ENCODE assay signal across 7 mouse cellular contexts in the genomic region with DNA sequence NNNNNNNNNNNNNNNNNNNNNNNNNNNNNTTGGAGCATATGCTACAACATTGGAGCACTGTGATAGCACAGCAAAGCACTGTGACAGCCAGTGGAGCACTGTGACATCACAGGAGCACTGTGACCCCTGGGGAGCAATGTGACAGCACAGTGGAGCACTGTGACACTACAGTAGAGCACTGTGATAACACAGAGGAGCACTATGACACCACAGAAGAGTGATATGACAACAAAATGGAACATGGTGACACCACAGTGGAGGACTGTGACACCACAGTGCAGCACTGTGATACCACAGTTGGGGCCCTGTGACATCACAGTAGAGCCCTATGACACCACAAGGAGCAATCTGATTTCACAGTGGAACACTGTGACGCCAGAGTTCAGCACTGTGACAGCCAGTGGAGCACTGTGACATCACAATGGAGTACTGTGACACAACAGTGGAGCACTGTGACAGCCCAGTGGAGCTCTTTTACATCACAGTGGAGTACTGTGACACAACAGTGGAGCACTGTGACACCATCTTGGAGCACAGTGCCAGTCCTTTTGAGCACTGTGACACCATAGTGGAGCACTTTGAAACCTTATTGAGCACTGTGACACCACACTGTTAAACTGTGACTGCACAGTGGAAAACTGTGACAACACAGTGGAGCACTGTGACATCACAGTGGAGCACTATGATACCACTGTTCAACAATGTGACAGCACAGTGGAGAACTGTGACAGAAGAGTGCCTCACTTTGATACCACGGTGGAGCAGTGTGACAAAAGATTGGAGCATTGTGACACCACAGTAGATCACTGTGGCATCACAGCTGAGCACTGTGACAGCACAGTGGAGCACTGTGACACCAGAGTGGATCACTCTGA.
DNase-seq lines count a peak whose midpoint lies in the region; ATAC-seq lines count a peak whose summit lies in the region.

No protein-coding gene starts in this region.

- no peak for DNase-seq in lung, postnatal 25 days (ENCODE audit: low spot score)
- DNase-seq in right cerebral cortex, postnatal 14 days: no peak
- no peak for DNase-seq in embryo, embryonic 9.5 days (ENCODE audit: extremely low spot score)

- ATAC-seq in lung, embryonic 16.5 days (ENCODE audit: low read depth): peak; percentile 37; the same call in 1 of the 2 replicates
- peak; percentile 36 for ATAC-seq in forebrain, embryonic 16.5 days
- ATAC-seq in intestine, embryonic 15.5 days: peak; percentile 49; the same call in 1 of the 2 replicates
- ATAC-seq in midbrain, embryonic 16.5 days: 0 out of 2 replicates have a peak, but pooled peaks have one; percentile 44

- H3K36me3 ChIP-seq in lung, embryonic 16.5 days (ENCODE audit: control insufficient read depth, insufficient read depth, low read length): no peaks in the 10 kb centered on the region
- H3K36me3 ChIP-seq in forebrain, embryonic 16.5 days (ENCODE audit: control insufficient read depth, insufficient read depth): no peaks in the 10 kb centered on the region
- H3K36me3 ChIP-seq in intestine, embryonic 15.5 days: no peaks in the 10 kb centered on the region
- no peaks in the 10 kb centered on the region for H3K36me3 ChIP-seq in midbrain, embryonic 16.5 days (ENCODE audit: control insufficient read depth, insufficient read depth, low read length)

- no peak overlapping the region for H3K9ac ChIP-seq in lung, embryonic 16.5 days (ENCODE audit: low read length)
- no peak overlapping the region for H3K9ac ChIP-seq in forebrain, embryonic 16.5 days (replicated peaks; ENCODE audit: low read depth, low read length)
- no peak overlapping the region for H3K9ac ChIP-seq in intestine, embryonic 15.5 days
- no peak overlapping the region for H3K9ac ChIP-seq in midbrain, embryonic 16.5 days (ENCODE audit: low read depth, low read length)

- no peak overlapping the region for H3K4me3 ChIP-seq in lung, embryonic 16.5 days (ENCODE audit: low read length)
- H3K4me3 ChIP-seq in forebrain, embryonic 16.5 days (replicated peaks; ENCODE audit: low read length): no peak overlapping the region
- no peak overlapping the region for H3K4me3 ChIP-seq in intestine, embryonic 15.5 days (replicated peaks)
- H3K4me3 ChIP-seq in midbrain, embryonic 16.5 days (ENCODE audit: low read depth, low read length): no peak overlapping the region

- 44% methylated on average over 2 of the region's 2 CpGs for WGBS in lung, embryonic 16.5 days
- 54% methylated on average over 2 of the region's 2 CpGs for WGBS in forebrain, embryonic 16.5 days
- WGBS in intestine, embryonic 15.5 days: 46% methylated on average over 2 of the region's 2 CpGs
- WGBS in midbrain, embryonic 16.5 days: 57% methylated on average over 2 of the region's 2 CpGs

- H3K9me3 ChIP-seq in lung, embryonic 16.5 days (ENCODE audit: control insufficient read depth, low read length): peaks cover 41% of the 10 kb centered on the region
- peaks cover 54% of the 10 kb centered on the region for H3K9me3 ChIP-seq in forebrain, embryonic 16.5 days (ENCODE audit: control insufficient read depth, low read length)
- H3K9me3 ChIP-seq in intestine, embryonic 15.5 days: 0 out of 2 replicates have a peak, but pooled peaks cover 17% of the 10 kb centered on the region
- H3K9me3 ChIP-seq in midbrain, embryonic 16.5 days (replicated peaks; ENCODE audit: control insufficient read depth, low read length, poor library complexity, severe bottlenecking): peaks cover 54% of the 10 kb centered on the region

- no peaks in the 10 kb centered on the region for H3K4me1 ChIP-seq in lung, embryonic 16.5 days (replicated peaks; ENCODE audit: control insufficient read depth, insufficient read depth, low read length)
- no peaks in the 10 kb centered on the region for H3K4me1 ChIP-seq in forebrain, embryonic 16.5 days (replicated peaks; ENCODE audit: control insufficient read depth, insufficient read depth, low read length)
- no peaks in the 10 kb centered on the region for H3K4me1 ChIP-seq in intestine, embryonic 15.5 days (replicated peaks)
- H3K4me1 ChIP-seq in midbrain, embryonic 16.5 days (ENCODE audit: control insufficient read depth, insufficient read depth, low read length): no peaks in the 10 kb centered on the region

- H3K27me3 ChIP-seq in lung, embryonic 16.5 days (ENCODE audit: control insufficient read depth, insufficient read depth, low read depth, low read length): no peaks in the 10 kb centered on the region
- no peaks in the 10 kb centered on the region for H3K27me3 ChIP-seq in forebrain, embryonic 16.5 days (replicated peaks; ENCODE audit: control insufficient read depth, insufficient read depth, low read length)
- H3K27me3 ChIP-seq in intestine, embryonic 15.5 days (replicated peaks): no peaks in the 10 kb centered on the region
- H3K27me3 ChIP-seq in midbrain, embryonic 16.5 days (ENCODE audit: control insufficient read depth, insufficient read depth, low read depth, low read length): no peaks in the 10 kb centered on the region

- H3K4me2 ChIP-seq in lung, embryonic 16.5 days (ENCODE audit: low read depth, low read length): no peak overlapping the region
- no peak overlapping the region for H3K4me2 ChIP-seq in forebrain, embryonic 16.5 days (ENCODE audit: low read length)
- no peak overlapping the region for H3K4me2 ChIP-seq in intestine, embryonic 15.5 days (replicated peaks)
- no peak overlapping the region for H3K4me2 ChIP-seq in midbrain, embryonic 16.5 days (ENCODE audit: low read length)

- H3K27ac ChIP-seq in lung, embryonic 16.5 days (ENCODE audit: low read length): no peak overlapping the region
- H3K27ac ChIP-seq in forebrain, embryonic 16.5 days (ENCODE audit: low read length): no peak overlapping the region
- H3K27ac ChIP-seq in intestine, embryonic 15.5 days: no peak overlapping the region
- H3K27ac ChIP-seq in midbrain, embryonic 16.5 days (ENCODE audit: low read length): no peak overlapping the region
